Mouse (Mus musculus): ENCODE results near the gene Ptprn2. TPM values are rescaled to one million over a fixed set of nuclear protein-coding genes. Genes with fewer than 3 reads are reported as not detected.

The Ptprn2 gene
- total and polyA plus RNA-seq, 3 experiments: 0.17 TPM; not detected in 2

DNA sequence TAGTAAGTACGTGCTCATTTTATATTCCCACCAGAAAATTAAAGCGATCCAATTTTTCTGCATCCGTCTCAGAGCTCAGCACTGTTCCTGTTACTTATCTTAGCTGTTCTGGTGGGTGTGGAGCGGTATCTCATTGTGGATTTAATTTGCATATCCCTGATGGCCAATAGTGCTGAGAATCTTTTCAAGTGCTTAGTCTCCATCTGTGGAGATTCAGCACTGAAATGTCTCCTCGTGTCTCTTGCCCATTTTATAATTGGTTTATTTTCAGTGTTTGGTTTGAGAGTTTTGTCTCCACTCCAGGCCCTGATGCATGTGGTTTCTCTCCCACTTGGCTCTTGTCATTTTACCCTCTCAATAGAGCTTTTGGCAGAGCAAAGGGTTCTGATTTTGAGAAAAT lies 327.5 kb downstream of the Ptprn2 start:
- Histone ChIP-seq H3K4me3 (replicated peaks in 1 of 3; ENCODE audit: low read depth in 2 of 3, low read length in 2 of 3, poor library complexity in 1 of 3) (no peak overlapping the region), H3K79me2 (replicated peaks; ENCODE audit: control insufficient read depth, extremely low read depth, insufficient read depth, poor library complexity, severe bottlenecking) (no peaks in the 10 kb centered on the region), H3K27me3 (replicated peaks) (peaks cover 38% of the 10 kb centered on the region), H3K36me3 (replicated peaks in 1 of 2; ENCODE audit: control insufficient read depth in 1 of 2, insufficient read depth in 1 of 2, low read length in 1 of 2) (no peaks in the 10 kb centered on the region), H3K4me1 (ENCODE audit: control insufficient read depth in 1 of 2, insufficient read depth in 2 of 2) (no peaks in the 10 kb centered on the region), H3K9me3 (replicated peaks; ENCODE audit: low read length) (no peaks in the 10 kb centered on the region), H3K27ac (ENCODE audit: insufficient read depth, low read depth) (no peak overlapping the region), H3K4me2 (ENCODE audit: insufficient read depth, low read depth, poor library complexity, severe bottlenecking) (no peak overlapping the region), H3K9ac (ENCODE audit: insufficient read depth, low read depth) (no peak overlapping the region)
- in situ Hi-C loops (cut with MboI; ENCODE audit: low pct_ligation_motif_present, low pct_unique_long_range_greater_than_20kb, low sequenced_read_pairs): no loop called here
- DNase-seq (ENCODE audit: extremely low read depth): no peak
- TF ChIP-seq JUND (conservative IDR thresholded peaks at IDR 0.05; ENCODE audit: low read depth, low read length) (no peak), PAX5 (IDR thresholded peaks at IDR 0.05; ENCODE audit: low read length) (no peak), ZNF384 (IDR thresholded peaks at IDR 0.05; ENCODE audit: low read depth, low read length) (no peak), USF1 (IDR thresholded peaks at IDR 0.05; ENCODE audit: low read depth, low read length) (no peak), MAZ (IDR thresholded peaks at IDR 0.05; ENCODE audit: low read depth, low read length) (no peak), CHD1 (IDR thresholded peaks at IDR 0.05; ENCODE audit: low read depth, low read length) (no peak), USF2 (conservative IDR thresholded peaks at IDR 0.05; ENCODE audit: low read depth, low read length) (no peak), JUN (IDR thresholded peaks at IDR 0.05; ENCODE audit: insufficient read depth, low read depth, low read length) (no peak)
- dilution Hi-C loops (cut with MboI; ENCODE audit: extremely low pct_ligation_motif_present, extremely low pct_unique_long_range_greater_than_20kb, low sequenced_read_pairs): no loop called here

DNA sequence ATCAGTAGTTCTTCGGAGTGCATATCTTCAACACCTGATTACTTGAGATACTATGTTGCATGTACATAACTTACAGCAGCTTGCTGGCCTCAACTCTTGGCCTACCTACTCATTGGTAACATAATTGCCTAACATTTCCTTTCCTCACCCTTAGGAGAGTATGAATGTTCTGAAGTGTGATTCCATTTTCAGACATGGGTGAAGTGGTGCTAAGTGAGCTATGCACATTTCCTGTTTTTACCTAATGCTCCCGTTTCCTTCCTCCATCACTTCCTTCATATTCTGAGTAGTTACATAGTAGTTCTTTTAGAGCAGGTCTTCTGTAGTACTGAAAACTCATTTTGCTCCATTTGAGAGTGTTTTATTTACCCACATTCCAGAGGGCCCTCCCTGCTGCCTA lies 334.3 kb downstream of the Ptprn2 start:
- Histone ChIP-seq H3K9ac (ENCODE audit: insufficient read depth, low read depth) (no peak overlapping the region), H3K4me2 (ENCODE audit: insufficient read depth, low read depth, poor library complexity, severe bottlenecking) (no peak overlapping the region), H3K79me2 (replicated peaks; ENCODE audit: control insufficient read depth, extremely low read depth, insufficient read depth, poor library complexity, severe bottlenecking) (no peaks in the 10 kb centered on the region), H3K36me3 (replicated peaks in 1 of 2; ENCODE audit: control insufficient read depth in 1 of 2, insufficient read depth in 1 of 2, low read length in 1 of 2) (no peaks in the 10 kb centered on the region), H3K27ac (ENCODE audit: insufficient read depth, low read depth) (no peak overlapping the region), H3K27me3 (replicated peaks) (peaks cover 28% of the 10 kb centered on the region), H3K9me3 (replicated peaks; ENCODE audit: low read length) (no peaks in the 10 kb centered on the region), H3K4me1 (ENCODE audit: control insufficient read depth in 1 of 2, insufficient read depth in 2 of 2) (peaks cover 0 to 3% of the 10 kb centered on the region in 2 experiments; a peak in 1 of 4 replicates), H3K4me3 (replicated peaks in 1 of 3; ENCODE audit: low read depth in 2 of 3, low read length in 2 of 3, poor library complexity in 1 of 3) (no peak overlapping the region)
- dilution Hi-C loops (cut with MboI; ENCODE audit: extremely low pct_ligation_motif_present, extremely low pct_unique_long_range_greater_than_20kb, low sequenced_read_pairs) (no loop called here), in situ Hi-C loops (cut with MboI; ENCODE audit: low pct_ligation_motif_present, low pct_unique_long_range_greater_than_20kb, low sequenced_read_pairs) (no loop called here)
- DNase-seq (ENCODE audit: extremely low read depth): no peak
- no peak for TF ChIP-seq ETS1 (conservative IDR thresholded peaks at IDR 0.05; ENCODE audit: low read depth, low read length)
- no peak for TF ChIP-seq ZC3H11A (IDR thresholded peaks at IDR 0.05; ENCODE audit: low read depth, low read length)
- TF ChIP-seq BHLHE40 (IDR thresholded peaks at IDR 0.05; ENCODE audit: low read depth, low read length): no peak

DNA sequence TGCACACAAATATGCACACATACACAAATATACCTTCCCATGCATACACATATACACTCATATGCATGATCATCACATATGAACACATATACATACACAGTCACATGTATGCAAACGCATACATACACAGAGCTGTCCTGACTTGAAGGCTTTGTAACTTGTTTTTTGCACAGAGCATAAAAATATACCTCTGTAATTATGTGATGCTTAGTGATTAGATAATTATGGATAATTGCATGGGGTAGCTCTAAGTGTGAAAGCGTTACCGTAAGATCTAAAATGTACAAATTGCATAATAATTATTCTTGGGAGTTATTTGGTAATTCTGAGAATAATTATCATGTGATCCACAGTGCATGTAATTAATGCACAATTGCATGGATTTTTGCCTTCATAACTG lies 337.8 kb downstream of the Ptprn2 start:
- Histone ChIP-seq H3K36me3 (replicated peaks in 1 of 2; ENCODE audit: control insufficient read depth in 1 of 2, insufficient read depth in 1 of 2, low read length in 1 of 2) (no peaks in the 10 kb centered on the region), H3K4me3 (replicated peaks in 1 of 3; ENCODE audit: low read depth in 2 of 3, low read length in 2 of 3, poor library complexity in 1 of 3) (no peak overlapping the region), H3K4me1 (ENCODE audit: control insufficient read depth in 1 of 2, insufficient read depth in 2 of 2) (peaks cover 0 to 3% of the 10 kb centered on the region in 2 experiments; a peak in 1 of 4 replicates), H3K9ac (ENCODE audit: insufficient read depth, low read depth) (no peak overlapping the region), H3K4me2 (ENCODE audit: insufficient read depth, low read depth, poor library complexity, severe bottlenecking) (no peak overlapping the region), H3K27me3 (replicated peaks) (peaks cover 18% of the 10 kb centered on the region), H3K79me2 (replicated peaks; ENCODE audit: control insufficient read depth, extremely low read depth, insufficient read depth, poor library complexity, severe bottlenecking) (no peaks in the 10 kb centered on the region), H3K27ac (ENCODE audit: insufficient read depth, low read depth) (no peak overlapping the region), H3K9me3 (replicated peaks; ENCODE audit: low read length) (no peaks in the 10 kb centered on the region)
- no peak for DNase-seq (ENCODE audit: extremely low read depth)
- TF ChIP-seq NELFE (IDR thresholded peaks at IDR 0.05; ENCODE audit: low read depth, low read length) (no peak), ELF1 (IDR thresholded peaks at IDR 0.05; ENCODE audit: low read depth, low read length) (no peak), ETS1 (conservative IDR thresholded peaks at IDR 0.05; ENCODE audit: low read depth, low read length) (no peak), JUN (IDR thresholded peaks at IDR 0.05; ENCODE audit: insufficient read depth, low read depth, low read length) (no peak), GABPA (IDR thresholded peaks at IDR 0.05; ENCODE audit: insufficient replicate concordance, low read depth, low read length) (no peak), CHD1 (IDR thresholded peaks at IDR 0.05; ENCODE audit: low read depth, low read length) (no peak), MAX (IDR thresholded peaks at IDR 0.05; ENCODE audit: low read length) (no peak), NRF1 (IDR thresholded peaks at IDR 0.05; ENCODE audit: low read depth, low read length) (no peak), RAD21 (IDR thresholded peaks at IDR 0.05; ENCODE audit: low read depth, low read length) (no peak), CHD2 (IDR thresholded peaks at IDR 0.05; ENCODE audit: low read length) (no peak)
- in situ Hi-C loops (cut with MboI; ENCODE audit: low pct_ligation_motif_present, low pct_unique_long_range_greater_than_20kb, low sequenced_read_pairs): no loop called here
- dilution Hi-C loops (cut with MboI; ENCODE audit: extremely low pct_ligation_motif_present, extremely low pct_unique_long_range_greater_than_20kb, low sequenced_read_pairs): no loop called here
